Mouse (Mus musculus) splenic B cell, adult 2 months (primary cell): ENCODE measurements around the gene Scaf1.

Source experiments
- DNase-seq: peaks from one replicate; pipeline ENCODE4 v3.0.0-alpha.2; 2011; ENCODE audit warnings: low read depth, low spot score
- H3K27me3 ChIP-seq: 2 replicates; pipeline ENCODE4 v1.6.1; 2012; ENCODE audit warnings: mild to moderate bottlenecking, low read length, moderate library complexity, mixed read lengths; ENCODE audit not compliant: control insufficient read depth, poor library complexity, insufficient read depth, severe bottlenecking
- H3K36me3 ChIP-seq: 2 replicates; pipeline ENCODE4 v1.6.1; 2012; ENCODE audit warnings: mild to moderate bottlenecking, low read length, moderate library complexity, mixed read lengths; ENCODE audit not compliant: control insufficient read depth, poor library complexity, insufficient read depth, severe bottlenecking

Gene Scaf1

DNA sequence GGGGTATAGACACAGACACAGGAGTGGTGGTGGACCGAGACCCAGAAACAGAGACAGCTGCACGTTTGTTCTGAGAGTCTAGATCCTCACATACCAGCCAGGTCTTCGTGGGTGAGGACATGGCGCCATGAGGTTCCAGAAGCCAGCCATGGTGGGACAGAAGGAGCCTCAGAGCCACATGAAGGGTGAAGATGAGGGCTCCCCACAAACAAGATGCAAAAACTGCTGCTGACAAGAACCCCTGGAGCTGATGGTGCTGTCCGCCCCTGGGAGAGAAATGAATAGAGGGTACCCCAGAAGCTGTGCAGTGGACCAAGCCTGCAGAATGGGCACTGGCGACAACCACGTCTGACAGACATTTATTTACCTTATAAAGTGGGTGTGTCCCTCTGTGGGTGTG, 45.0 kb downstream of the Scaf1 start:
- H3K36me3 ChIP-seq: no peaks in the 10 kb centered on the region; the same call in 1 of the 2 replicates
- H3K27me3 ChIP-seq: 0 out of 2 replicates have a peak, but pooled peaks cover 2% of the 10 kb centered on the region
- no peak for DNase-seq

DNA sequence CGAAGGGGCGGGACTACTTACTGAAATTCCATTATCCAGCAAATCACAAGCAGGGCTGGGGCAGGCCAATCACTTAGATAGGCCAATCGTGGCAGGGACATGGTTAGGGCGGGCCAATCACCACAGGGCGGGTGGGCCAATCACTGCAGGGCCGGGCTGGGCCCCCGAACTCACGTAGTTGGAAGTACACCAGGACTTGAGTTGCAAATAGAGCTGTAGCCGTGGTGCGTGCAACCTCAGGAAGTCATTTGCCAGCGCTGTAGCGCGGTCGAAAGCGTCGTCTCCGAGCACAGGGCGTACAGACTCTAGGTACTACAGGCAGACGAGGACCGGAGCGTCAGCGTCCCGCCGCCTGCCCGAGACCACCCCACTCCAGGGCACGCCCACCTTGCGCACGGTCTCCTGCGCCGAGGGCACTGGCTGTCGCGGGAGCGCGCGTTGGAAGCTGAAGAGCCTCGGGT, 45.9 kb downstream of the Scaf1 start:
- no peaks in the 10 kb centered on the region for H3K36me3 ChIP-seq
- peak; percentile 80 for DNase-seq
- H3K27me3 ChIP-seq: 0 out of 2 replicates have a peak, but pooled peaks cover 2% of the 10 kb centered on the region

DNA sequence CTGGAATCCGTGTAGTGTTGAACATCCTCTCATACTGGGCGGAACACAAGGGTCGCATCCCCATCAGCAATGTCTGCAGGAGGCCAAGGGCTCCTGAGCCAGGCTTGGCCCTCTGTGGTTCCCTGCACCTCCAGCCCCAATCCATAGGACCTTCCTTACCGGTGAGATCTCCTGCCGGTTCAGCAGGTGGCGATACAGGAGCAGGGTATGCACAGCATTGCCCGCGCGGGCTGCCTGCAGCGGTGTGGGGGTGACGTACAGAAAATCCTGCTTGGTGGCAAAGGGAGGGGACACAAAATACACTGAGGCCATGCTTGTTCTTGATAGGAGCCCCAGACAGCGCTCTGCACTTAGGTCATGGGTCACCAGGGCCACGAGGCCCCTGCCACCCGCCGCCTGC, 49.5 kb downstream of the Scaf1 start:
- Histone ChIP-seq H3K36me3 (no peaks in the 10 kb centered on the region), H3K27me3 (0 out of 2 replicates have a peak, but pooled peaks cover 2% of the 10 kb centered on the region)
- no peak for DNase-seq

DNA sequence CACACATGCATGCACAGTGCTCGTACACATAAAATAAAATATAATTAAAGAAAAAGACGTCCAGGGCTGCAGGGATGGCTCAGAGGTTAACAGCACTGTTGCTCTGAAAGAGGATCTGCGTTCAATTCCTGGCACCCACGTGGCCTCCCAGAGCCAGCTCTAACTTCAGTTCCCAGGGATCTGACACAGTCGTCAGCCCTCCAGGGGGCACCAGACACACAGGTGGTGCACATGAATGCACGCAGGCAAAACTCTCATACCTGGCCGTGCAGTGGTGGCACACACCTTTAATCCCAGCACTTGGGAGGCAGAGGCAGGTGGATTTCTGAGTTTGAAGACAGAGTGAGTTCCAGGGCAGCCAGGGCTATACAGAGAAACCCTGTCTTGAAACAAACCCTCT, 50.2 kb downstream of the Scaf1 start:
- H3K27me3 ChIP-seq: no peaks in the 10 kb centered on the region
- peak; percentile 43 for DNase-seq
- no peaks in the 10 kb centered on the region for H3K36me3 ChIP-seq

DNA sequence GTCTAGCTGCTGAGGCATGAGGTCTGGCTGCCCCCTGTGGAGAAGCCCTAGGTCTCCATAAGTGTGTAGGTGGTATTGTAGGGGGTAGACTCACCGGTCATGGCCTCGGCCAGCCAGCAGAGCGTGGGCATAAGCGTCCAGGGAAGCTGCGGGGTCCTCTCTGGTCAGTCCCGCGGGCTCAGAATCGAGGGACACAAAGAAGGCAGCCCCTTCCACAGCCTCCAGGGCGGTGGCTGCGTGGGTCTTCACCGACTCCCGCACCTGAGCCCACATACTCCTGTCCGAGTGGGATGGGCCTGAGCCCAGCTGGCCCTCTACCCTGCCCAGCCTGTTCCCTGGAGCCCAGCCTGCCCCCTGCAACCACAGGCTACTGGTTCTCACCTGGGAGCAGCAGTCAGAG, 51.2 kb downstream of the Scaf1 start:
- Histone ChIP-seq H3K27me3 (no peaks in the 10 kb centered on the region), H3K36me3 (no peaks in the 10 kb centered on the region)
- no peak for DNase-seq

DNA sequence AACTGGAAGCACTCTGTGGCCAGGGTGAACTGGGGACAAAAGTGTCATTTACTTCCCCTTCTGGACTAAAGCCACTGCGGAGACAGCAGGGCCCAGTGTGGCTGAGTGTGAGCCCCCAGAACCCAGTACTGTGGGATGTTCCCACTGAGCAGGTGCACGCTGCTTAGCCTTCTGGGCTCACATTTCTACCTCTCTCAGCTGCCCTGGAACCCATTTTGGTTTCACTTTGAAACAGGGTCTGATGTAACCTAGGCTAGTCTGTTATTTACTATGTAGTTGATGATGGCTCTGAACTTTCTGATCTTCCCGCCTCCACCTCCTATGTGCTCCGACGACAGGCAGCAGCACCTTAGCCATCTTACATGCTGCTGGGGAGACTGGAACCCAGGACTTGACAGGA, 53.3 kb downstream of the Scaf1 start:
- Histone ChIP-seq H3K36me3 (no peaks in the 10 kb centered on the region), H3K27me3 (no peaks in the 10 kb centered on the region)
- DNase-seq: no peak

DNA sequence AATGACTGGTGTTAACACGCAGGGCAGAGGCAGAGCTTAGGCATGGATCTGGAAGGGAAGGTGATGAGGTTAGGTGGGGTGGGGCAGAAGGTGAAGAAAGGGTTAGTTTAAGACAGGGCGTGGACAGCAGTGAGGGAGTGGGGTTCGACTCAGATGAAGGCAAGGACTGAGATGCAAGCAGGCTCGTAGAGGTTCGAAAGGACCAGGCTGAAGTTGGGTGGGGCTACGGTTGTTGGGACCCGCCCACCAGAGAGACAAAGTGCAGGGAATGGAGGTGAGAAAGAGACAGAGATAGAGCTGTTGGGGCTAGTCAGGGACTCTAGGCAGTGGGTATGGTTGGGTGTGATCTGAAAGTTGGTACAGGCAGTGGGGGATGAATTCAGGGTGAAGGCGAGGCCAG, 53.8 kb downstream of the Scaf1 start:
- no peak for DNase-seq
- Histone ChIP-seq H3K27me3 (no peaks in the 10 kb centered on the region), H3K36me3 (no peaks in the 10 kb centered on the region)

DNA sequence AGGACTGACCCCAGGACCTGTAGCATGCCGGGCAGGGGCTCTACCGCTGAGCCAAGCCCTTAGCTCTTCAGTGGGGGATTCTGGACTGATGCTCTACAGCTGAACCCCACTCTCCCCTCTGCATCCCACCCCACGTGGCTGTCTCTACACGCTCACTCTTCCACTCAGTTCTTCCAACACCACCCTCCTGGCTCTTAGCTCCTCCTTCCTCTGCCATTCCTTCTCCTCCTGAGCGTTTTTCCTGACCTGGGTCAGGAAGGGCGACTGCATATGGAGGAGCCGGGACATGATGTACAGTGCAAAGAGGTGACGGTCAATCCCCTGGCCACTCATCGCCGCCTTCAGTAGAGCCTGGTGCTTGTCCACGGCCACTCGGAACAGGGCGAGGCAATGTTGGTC, 55.7 kb downstream of the Scaf1 start:
- no peaks in the 10 kb centered on the region for H3K27me3 ChIP-seq
- DNase-seq: no peak
- H3K36me3 ChIP-seq: no peaks in the 10 kb centered on the region

DNA sequence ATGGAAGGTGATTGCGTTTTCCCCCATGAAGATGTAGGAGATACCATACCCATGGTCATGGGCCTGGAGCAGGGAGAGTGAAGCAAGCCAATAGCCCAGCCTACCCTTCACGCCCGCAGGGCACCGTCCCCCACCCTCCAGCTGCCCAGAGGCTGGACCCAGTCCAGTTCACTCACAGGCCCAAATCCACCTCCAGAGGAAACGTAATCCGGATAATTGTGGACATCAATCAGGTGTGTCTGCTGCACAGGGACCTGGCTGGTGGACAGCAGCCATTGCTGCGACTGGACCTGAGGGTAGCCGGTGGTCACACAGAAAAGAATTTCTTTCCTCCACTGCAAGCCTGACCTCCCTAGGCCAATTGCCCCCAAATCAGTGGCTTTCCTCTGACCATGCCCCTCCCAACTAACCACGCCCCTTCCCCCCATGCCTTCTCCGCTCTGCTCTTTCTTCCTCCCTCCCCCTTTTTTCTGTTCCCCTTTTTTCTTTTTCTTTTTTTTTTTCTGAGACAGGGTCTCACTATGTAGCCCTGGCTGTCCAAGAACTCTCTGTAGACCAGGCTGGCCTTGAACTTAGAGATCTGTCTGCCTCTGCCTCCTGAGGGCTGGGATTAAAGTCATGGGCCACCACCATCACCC, 56.2 kb downstream of the Scaf1 start:
- DNase-seq: peak; percentile 62
- no peaks in the 10 kb centered on the region for H3K27me3 ChIP-seq
- no peaks in the 10 kb centered on the region for H3K36me3 ChIP-seq

DNA sequence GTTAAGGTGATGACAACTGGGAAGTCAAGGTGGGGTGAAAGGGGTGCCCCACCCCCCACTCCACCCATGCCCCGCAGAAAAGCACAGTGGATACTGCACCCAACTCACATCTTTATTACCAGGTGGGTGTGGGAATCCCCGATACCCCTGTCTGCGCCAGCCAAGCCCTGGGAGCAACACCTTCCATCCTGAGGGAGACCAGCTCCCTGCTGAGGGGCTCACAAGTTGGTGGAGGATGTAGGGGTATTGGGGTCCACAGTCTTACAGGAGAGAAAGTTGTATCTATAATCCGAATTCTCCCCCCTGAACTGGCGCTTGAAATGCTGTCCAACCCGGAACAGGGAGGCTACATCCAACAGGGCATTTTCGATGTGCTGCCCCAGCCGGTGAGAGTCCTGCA, 56.9 kb downstream of the Scaf1 start:
- no peaks in the 10 kb centered on the region for H3K36me3 ChIP-seq
- no peaks in the 10 kb centered on the region for H3K27me3 ChIP-seq
- DNase-seq: no peak

DNA sequence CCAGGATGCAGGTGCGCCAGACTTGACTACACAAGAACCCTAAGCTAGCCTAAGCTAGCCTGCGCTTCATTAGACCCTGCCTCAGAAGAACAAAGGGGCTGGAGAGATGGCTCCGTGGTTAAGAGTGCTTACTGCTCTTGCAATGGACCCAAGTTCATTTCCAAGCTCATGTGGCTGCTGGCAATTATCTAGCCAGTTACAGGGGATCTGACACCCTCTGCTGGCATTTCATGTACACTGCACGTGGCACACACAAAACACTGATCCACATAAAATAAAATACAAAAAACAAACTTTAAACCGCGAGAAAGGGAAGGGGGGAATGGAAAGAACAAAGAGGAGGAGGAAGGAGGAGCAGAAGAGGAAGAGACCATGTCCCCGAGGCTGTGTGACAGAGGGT, 58.0 kb downstream of the Scaf1 start:
- Histone ChIP-seq H3K36me3 (no peaks in the 10 kb centered on the region), H3K27me3 (no peaks in the 10 kb centered on the region)
- peak; percentile 66 for DNase-seq

DNA sequence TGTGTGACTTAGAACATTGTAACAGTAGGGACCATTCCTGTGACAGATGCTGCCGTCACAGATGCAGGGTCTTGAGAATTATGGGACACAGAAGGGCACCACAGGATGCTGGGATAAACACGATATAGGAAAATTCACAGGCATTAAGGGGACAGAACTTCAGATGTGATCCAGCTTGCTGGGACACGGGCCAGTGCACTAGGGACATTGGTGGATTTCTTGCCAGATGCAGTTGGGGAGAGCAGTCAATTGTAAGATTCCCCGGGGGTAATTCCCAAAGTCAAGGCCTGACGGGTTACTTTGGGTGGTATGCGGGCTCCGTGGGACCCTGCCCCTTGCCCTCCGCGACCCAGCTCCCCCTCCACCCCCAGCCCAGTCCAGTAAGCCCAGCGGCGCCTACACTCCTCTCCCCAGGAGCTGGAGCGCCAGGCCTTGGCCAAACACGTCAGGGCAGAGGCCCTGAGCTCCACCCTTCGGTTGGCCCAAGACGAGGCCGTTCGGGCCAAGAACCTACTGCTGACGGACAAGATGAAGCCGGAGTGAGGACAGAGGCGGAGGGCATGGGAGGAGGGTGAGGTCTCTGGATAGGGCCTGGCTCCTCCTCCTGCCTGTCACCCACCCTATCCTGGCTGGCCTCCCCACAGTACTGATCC, 58.9 kb downstream of the Scaf1 start:
- no peak for DNase-seq
- Histone ChIP-seq H3K36me3 (no peaks in the 10 kb centered on the region), H3K27me3 (no peaks in the 10 kb centered on the region)

DNA sequence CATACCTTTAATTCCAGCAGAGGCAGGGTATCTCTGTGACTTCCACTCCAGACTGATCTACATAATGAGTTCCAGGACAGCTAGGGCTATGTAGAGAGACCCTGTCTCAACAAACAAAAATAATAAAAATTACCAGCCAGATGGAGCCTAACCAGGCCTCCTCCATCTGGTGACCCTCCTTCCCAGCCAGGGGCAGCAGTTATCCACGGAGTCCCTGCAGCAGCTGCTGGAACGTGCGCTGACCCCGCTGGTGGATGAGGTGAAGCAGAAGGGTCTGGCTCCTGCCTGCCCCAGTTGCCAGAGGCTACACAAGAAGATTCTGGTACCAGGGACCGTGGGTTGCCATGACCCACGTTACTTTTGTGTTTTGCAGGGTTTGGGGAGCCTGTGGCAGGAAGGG, 59.9 kb downstream of the Scaf1 start:
- H3K36me3 ChIP-seq: no peaks in the 10 kb centered on the region
- no peak for DNase-seq
- no peaks in the 10 kb centered on the region for H3K27me3 ChIP-seq

DNA sequence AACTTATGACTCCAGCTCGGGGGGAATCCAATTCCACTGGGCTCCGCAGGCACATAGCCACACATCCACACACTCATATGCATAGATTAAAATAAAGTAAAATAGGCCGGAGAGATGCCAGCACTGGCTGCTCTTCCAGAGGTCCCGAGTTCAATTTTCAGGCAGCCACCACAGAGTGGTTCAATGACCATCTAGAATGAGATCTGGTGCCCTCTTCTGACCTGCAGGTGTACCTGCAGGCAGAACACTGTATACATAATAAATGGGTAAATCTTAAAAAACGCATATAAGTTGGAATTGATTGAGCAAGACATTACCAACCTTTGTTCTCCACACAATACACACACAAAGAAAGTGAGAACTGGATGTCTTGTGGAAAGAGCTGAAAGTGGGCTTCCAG, 60.5 kb downstream of the Scaf1 start:
- peak; percentile 69 for DNase-seq
- no peaks in the 10 kb centered on the region for H3K36me3 ChIP-seq
- no peaks in the 10 kb centered on the region for H3K27me3 ChIP-seq

DNA sequence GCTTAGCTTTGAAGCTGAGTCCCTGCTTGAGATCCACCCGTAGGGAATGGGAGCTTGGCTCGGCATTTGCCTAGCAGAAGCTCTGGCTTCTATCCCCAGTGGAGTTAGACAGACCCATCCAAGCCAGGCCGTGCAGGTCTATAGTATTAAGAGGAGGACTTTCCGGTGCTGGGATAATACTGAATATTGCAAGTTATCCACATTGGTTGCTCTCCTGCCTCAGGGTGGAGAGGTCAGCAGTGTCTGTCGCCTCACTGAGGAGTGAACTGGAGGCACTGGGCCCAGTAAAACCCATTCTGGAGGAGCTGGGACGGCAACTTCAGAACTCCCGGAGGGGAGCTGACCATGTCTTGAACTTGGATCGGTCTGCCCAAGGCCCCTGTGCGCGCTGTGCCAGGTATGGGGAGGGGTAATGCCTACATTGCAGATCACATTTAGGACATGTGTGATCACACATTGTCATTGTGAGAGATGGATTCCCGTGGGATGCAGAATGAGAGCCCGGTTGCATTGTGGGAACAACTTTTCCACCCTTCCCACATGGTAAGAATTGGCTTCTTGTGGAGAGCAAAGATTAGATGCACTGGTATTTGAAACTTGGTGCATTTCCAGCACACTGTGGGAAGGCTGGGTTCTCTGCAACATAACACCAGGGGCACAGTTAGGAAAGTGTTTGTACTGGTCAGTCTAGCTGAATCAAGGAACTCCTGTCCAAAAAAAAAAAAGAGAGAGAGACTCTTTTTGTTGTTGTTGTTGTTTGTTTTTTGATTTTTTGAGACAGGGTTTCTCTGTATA, 61.9 kb downstream of the Scaf1 start:
- Histone ChIP-seq H3K27me3 (no peaks in the 10 kb centered on the region), H3K36me3 (no peaks in the 10 kb centered on the region)
- no peak for DNase-seq
